Mouse (Mus musculus): ENCODE data around the gene Megf9. TPM values are rescaled to one million over a fixed set of nuclear protein-coding genes. Genes with fewer than 3 reads are reported as not detected.

The Megf9 gene
- polyA plus RNA-seq (2017; shearing (Covaris generic)): 1.0 TPM

GRCm38 (mm10) chr4:70534891-70535269, at the start of gene Megf9:
Megf9 (minus strand) TSS chr4:70534995.

GRCm38 (mm10) chr4:70409994-70410721, 124.6 kb downstream of the Megf9 start, which contains the start of gene Cdk5rap2:
Cdk5rap2 (minus strand) TSS chr4:70410443.

Other genes with a start within 250 kb of the Megf9 start
- 29.5 TPM for gene Cdk5rap2, start 124.6 kb downstream of the Megf9 start, polyA plus RNA-seq (2017; shearing (Covaris generic))